Mouse (Mus musculus) spleen, embryonic (tissue): ENCODE measurements around the gene Trim2.

ENCODE experiments used
- CTCF ChIA-PET: fragments of 350-600 bp; sonication (Branson Sonifier 250); formaldehyde crosslinking; loops from one replicate; lab custom pipeline; 2022; lab: Charles Lee

The Trim2 gene

DNA sequence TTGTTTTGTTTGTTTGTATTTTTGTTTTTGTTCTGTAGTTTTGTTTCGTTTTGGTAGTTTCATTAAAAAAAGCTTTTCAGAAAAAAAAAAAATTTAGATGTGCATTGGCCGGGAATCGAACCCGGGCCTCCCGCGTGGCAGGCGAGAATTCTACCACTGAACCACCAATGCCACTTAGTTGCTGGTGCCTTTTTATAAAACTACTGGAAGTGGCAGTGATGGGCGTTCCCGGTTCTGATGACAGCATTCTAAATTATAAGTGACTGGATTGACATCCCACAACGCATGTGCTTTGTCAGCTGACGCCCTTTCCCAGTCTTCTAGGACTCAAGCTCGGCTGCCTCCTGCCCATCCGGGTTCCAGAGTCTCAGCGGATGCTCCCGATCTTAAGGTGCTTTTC, 77.8 kb downstream of the Trim2 start:
- CTCF ChIA-PET = interaction anchor here (0.6 kb wide), 1 partner anchor 85 kb away, joined by 3 read pairs; no protein-coding TSS in a partner anchor

DNA sequence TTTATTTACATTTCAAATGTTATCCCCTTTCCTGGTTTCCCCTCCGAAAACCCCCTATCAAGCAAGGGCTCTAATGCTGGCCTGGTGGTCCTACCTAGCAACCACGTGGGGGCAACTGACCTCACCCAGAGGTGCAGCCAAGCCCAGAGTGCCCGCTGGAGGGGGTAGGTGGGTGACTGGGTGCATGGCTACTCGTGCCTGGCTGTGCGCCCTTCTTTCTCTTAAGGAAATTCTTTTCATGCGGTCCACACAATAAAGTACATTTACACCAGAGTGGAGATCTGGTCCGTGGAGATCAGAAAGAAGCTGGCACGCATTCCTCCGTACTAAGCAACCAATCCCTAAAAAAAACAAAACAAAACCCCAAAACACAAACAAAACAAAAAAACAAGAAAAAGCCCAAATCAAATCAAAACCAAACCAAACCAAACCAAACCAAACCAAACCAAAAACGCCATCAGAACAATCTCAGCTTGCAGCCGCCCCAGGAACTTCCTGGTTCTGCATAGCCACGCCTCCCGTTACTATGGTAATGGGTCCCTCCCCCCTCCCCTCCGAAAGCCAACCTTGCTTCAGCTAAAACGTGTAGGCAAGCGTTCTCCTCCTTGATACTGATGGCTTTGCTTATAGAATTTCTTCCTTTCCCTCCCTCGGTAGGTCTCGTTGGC, 78.3 kb downstream of the Trim2 start:
- CTCF ChIA-PET = interaction anchor here (0.8 kb wide), 1 partner anchor 231 kb away, joined by 3 read pairs; no protein-coding TSS in a partner anchor

DNA sequence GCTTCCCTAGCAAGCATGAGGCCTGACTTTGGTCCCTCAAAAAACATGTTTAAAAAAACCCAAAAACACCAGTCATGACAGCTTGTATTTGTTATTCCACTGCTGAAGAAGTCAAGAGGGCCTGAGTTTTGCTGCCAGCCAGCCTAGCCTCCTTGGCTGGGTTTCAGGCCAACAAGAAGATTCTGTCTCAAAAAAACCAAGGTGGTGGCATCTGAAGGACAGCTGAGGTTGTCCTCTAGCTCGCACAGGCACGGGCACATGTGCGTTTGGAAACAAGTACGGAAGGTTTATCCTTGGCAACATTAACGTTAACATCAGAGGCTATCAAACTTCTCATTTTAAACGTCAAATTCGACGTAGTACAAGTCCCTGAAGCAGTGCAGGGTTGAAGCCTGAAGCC, 79.0 kb downstream of the Trim2 start:
- CTCF ChIA-PET = interaction anchor here (0.8 kb wide), 1 partner anchor 231 kb away, joined by 3 read pairs; no protein-coding TSS in a partner anchor

DNA sequence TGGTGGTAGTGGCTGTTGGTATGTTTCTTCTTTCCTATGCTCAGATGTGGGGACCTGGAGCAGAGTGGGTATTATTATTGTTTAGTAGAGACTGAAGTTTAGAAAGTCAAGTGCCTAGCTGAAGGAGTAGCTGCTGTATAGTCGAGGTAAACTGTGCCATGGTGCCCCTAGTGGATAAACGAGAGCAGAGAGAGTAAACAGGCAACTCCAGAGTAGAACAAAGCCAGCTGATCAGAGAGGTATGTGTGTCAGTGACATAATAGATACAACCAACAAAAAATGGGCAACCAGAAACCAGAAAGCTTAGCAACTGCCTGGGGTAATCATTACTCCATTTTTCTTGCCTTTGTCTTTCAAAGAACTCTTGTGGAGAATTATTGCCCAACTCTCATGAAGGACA, 81.7 kb downstream of the Trim2 start:
- CTCF ChIA-PET = no interaction called here

DNA sequence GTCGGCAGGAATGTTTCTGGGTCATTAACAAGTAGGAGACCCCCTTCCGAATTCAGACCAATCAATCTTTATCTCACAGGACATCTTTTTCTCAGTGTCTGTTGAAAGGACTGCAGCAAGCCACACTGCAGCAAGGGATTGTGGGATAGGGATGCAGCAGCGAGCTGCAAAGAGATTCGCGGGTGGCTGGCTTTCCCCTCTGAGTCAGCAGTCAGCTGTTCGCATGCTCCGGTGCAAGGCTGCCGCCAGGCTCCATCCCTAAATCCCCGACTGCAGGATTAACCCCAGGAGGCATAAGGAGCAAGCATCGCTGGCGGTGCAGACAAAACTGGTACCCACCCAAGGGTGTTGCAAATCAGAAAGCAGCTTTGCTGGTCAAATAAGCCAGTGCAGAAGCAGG, 85.9 kb downstream of the Trim2 start:
- CTCF ChIA-PET = no interaction called here

GRCm38 (mm10) chr3:84220326-84220725, 86.4 kb downstream of the Trim2 start:
- CTCF ChIA-PET = no interaction called here

- CTCF ChIA-PET = no interaction called here
These were observed 86.9 kb downstream of the Trim2 start for GRCm38 (mm10) chr3:84219720-84220273.

- CTCF ChIA-PET = no interaction called here
These were observed 87.4 kb downstream of the Trim2 start for GRCm38 (mm10) chr3:84219166-84219710.

GRCm38 (mm10) chr3:84218498-84218897, 88.2 kb downstream of the Trim2 start:
- CTCF ChIA-PET = no interaction called here

- CTCF ChIA-PET = no interaction called here
These were observed 88.7 kb downstream of the Trim2 start for GRCm38 (mm10) chr3:84217961-84218351.

DNA sequence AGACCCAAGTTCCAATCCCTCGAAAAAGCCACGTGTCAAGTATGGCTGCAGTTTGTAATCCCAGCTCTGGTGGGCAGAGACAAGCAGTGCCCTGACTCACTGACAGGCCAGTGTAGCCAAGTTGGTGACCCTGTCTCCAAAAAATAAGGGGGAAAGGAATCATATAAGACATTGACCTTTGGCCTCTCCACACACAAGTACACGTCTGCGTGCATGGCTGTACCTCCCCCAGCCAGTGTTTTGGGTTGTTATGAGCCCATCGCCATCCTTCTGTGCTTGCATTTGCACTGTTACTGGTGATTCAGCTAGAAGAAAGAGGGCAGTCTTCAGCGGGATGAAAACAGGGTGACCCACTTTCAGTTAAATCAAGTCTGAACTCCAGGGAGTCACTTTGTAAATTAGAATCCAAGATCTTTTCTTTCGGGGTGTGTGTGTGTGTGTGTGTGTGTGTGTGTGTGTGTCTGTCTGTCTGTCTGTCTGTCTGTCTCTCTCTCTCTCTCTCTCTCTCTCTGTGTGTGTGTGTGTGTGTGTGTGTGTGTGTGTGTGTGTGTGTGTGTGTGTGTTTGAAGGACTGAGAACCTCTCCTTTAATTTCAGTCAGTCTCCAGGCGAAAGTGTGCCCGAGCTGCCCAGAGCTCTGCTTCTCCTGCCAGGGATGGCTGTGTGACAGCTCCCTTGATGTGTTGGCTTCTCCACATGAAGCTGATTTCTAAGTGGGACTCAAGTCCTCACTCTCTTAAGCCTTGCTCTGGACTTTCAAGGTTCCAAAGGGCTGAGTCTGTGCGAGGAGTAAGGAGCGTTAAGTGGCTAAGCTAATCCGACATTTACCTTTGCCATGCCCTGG, 89.3 kb downstream of the Trim2 start:
- CTCF ChIA-PET = no interaction called here

DNA sequence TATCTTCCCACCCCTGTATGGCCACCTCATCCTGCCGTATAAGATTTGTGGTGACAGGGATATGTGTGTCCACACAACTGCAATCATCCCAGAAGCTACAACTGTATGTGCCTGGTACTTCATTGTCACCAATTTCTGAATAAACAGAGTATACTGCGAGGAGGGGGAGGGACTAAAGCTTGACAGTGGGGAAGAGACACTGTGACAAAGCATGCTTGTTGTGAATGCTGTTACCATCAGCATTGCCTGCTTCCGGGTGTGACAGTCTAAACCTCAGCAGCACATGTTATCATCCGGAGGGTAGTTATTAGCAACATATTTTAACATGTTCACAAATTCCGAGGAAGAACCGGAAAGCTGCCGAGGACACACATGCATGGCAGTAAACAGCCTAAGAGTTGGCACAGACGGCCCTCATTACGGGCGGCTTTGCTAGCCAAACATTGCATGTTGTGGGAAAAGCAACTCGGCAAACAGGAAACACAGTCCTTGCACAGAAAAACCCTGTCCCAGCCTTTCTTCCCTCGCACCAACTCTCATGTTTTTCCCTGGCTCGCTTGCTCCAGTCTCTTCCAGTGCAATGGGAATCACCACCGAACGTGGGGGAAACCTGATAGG, 90.8 kb downstream of the Trim2 start:
- CTCF ChIA-PET = no interaction called here

GRCm38 (mm10) chr3:84215253-84215652, 91.4 kb downstream of the Trim2 start:
- CTCF ChIA-PET = no interaction called here

DNA sequence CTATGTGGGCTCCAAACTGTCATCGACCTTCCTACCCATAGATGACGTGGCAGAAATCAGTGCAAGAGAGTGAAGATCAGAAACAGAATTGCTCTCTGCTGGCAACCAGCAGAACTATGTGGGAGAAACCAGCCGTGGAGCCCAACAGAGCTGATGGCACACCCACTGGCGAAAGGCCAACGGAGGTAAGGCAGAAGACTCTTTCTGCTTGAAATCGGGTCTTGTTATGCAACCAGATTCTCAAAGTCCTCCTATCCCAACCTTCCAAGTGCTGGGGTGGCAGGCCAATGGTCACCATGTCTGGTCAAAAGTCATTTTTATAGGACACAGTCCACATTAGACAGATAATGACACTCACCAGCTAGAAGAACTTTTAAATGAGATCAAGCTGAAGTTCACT, 92.2 kb downstream of the Trim2 start:
- CTCF ChIA-PET = no interaction called here

DNA sequence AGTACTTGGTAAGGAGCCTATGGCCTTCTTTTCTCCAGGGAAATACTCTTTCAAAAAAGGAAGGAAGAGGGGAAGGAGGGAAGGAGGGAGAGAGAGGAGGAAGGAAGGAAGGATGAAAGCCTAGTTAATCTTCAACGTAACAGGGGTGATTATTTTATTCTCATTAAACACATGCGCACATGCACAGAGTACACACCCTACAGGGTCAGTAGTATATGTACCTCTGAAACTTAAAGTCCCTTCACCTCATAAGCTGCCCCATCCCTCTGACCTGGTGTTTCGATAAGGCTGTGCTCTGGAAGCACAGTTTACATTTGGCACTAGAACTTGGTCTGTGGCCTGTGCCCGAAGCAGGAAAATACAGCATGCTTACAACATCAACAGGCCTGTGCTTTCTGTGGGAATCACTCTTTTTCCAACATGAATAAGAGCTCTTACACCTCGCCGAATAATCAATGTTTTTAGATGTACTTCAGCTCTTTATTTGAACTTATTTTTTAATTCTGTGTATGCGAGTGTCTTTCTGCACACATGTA, 95.3 kb downstream of the Trim2 start:
- CTCF ChIA-PET = no interaction called here

- CTCF ChIA-PET = no interaction called here
These were observed 97.7 kb downstream of the Trim2 start for GRCm38 (mm10) chr3:84208917-84209513.

DNA sequence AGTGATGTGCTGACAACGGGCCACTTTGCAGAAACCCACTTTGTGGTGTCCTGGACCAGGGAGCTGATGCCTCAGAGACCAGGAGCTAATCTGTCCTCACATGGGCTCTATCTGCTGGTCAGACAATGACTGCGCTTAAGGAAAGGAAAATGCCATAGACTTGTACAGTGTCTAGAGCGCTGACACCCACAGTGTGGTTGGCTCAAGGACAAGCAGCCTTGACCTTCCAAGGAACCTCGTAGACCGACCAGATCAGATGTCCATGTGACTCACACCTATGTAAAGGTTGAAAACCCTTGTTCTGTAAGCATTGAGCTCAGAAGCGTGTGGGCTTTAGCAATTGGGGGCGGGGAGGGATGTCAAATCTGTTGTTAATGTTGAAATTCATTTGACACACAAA, 98.2 kb downstream of the Trim2 start:
- CTCF ChIA-PET = no interaction called here

- CTCF ChIA-PET = interaction anchor here (0.6 kb wide), 1 partner anchor 37 kb away, joined by 3 read pairs; no protein-coding TSS in a partner anchor
These were observed 99.3 kb downstream of the Trim2 start for GRCm38 (mm10) chr3:84207366-84207765.

GRCm38 (mm10) chr3:84206106-84206505, 100.6 kb downstream of the Trim2 start:
- CTCF ChIA-PET = no interaction called here

- CTCF ChIA-PET = no interaction called here
These were observed 101.0 kb downstream of the Trim2 start for GRCm38 (mm10) chr3:84205650-84206049.

- CTCF ChIA-PET = no interaction called here
These were observed 102.0 kb downstream of the Trim2 start for GRCm38 (mm10) chr3:84204640-84205039.
